Mouse (Mus musculus) fibroblast of lung, adult 2 months (primary cell): ENCODE measurements around the gene Snx9.

Experiments used
- DNase-seq: peaks from one replicate; pipeline ENCODE4 v3.0.0-alpha.2; 2011; ENCODE audit warnings: low read depth

Gene Snx9

GRCm38 (mm10) chr17:5843641-5843990 is 2.5 kb downstream of the Snx9 start:
- DNase-seq, result no peak

- DNase-seq, result no peak
Measured at GRCm38 (mm10) chr17:5845376-5845775, 4.2 kb downstream of the Snx9 start.

- no peak for DNase-seq
Measured at GRCm38 (mm10) chr17:5846101-5846500, 5.0 kb downstream of the Snx9 start.

- no peak for DNase-seq
Measured at GRCm38 (mm10) chr17:5848706-5849415, 7.7 kb downstream of the Snx9 start.

GRCm38 (mm10) chr17:5849421-5849910 is 8.3 kb downstream of the Snx9 start:
- peak; percentile 80 for DNase-seq

- DNase-seq, result no peak
Measured at GRCm38 (mm10) chr17:5850031-5850430, 8.9 kb downstream of the Snx9 start.

- no peak for DNase-seq
Measured at GRCm38 (mm10) chr17:5850476-5850875, 9.3 kb downstream of the Snx9 start.

GRCm38 (mm10) chr17:5853936-5854335 is 12.8 kb downstream of the Snx9 start:
- no peak for DNase-seq

- no peak for DNase-seq
Measured at GRCm38 (mm10) chr17:5855560-5855959, 14.4 kb downstream of the Snx9 start.

- no peak for DNase-seq
Measured at GRCm38 (mm10) chr17:5856426-5856825, 15.3 kb downstream of the Snx9 start.

GRCm38 (mm10) chr17:5857206-5857605 is 16.1 kb downstream of the Snx9 start:
- DNase-seq, result no peak

- no peak for DNase-seq
Measured at GRCm38 (mm10) chr17:5858209-5858608, 17.1 kb downstream of the Snx9 start.

- no peak for DNase-seq
Measured at GRCm38 (mm10) chr17:5862285-5862684, 21.2 kb downstream of the Snx9 start.

GRCm38 (mm10) chr17:5862869-5863268 is 21.7 kb downstream of the Snx9 start:
- DNase-seq, result no peak

- no peak for DNase-seq
Measured at GRCm38 (mm10) chr17:5863745-5864144, 22.6 kb downstream of the Snx9 start.

GRCm38 (mm10) chr17:5867456-5867855 is 26.3 kb downstream of the Snx9 start:
- no peak for DNase-seq

GRCm38 (mm10) chr17:5868319-5869031 is 27.3 kb downstream of the Snx9 start:
- DNase-seq, result no peak

- DNase-seq, result no peak
Measured at GRCm38 (mm10) chr17:5869461-5869860, 28.3 kb downstream of the Snx9 start.

GRCm38 (mm10) chr17:5870002-5870401 is 28.9 kb downstream of the Snx9 start:
- DNase-seq, result no peak

GRCm38 (mm10) chr17:5870696-5871095 is 29.6 kb downstream of the Snx9 start:
- no peak for DNase-seq

GRCm38 (mm10) chr17:5872506-5872905 is 31.4 kb downstream of the Snx9 start:
- no peak for DNase-seq

- DNase-seq, result no peak
Measured at GRCm38 (mm10) chr17:5874565-5874964, 33.4 kb downstream of the Snx9 start.

- no peak for DNase-seq
Measured at GRCm38 (mm10) chr17:5877611-5878157, 36.6 kb downstream of the Snx9 start.
